Mouse (Mus musculus) telencephalon, adult 2 months (tissue): Measurements from ENCODE around the gene Tmod3.
"Not testable (repeated sequence)": the region's sequence is repeated elsewhere in the genome, so short reads cannot be mapped to it uniquely, and the experiment has no call there.

Experiments
- DNase-seq: peaks from one replicate; pipeline ENCODE4 v3.0.0-alpha.2; 2011; ENCODE audit warnings: low read depth, low spot score

The Tmod3 gene

DNA sequence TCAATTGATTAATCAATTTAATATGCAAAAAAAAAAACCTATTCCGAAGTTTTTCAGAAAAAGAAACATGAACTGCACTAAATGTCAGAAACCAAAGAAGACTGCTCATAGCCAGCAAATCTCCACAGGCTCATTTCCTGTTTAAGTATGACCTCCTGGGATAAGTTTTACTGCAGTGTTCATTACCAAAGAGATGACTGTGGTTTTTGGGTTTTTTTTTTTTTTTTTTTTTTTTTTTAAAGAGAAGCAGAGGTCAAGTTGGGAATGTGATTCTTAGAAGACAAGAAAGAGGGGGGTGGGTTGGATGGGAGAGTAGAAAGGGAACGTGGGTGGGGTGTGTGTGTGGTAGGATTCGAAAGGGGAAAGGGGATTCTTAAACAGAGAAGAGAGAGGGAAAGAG, 1.1 kb downstream of the Tmod3 start:
- no peak for DNase-seq

DNA sequence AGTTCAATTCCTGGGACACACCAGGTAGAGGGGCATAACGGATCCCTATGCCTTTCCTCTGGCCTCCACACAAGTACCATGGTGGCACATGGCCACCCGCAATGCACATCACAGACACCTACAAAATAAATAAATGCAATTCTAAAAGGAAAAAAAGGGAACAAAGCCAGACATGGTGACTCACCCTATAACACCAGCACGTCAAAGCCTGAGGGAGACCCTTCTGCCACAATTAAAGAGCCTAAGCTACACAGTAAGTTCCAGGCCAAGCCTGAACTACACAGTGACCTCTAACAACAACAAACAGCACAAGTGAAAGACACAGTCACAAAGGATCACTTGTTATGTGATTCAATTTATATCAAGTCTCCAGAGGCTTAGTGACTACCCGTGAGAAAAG, 5.7 kb downstream of the Tmod3 start:
- DNase-seq, result no peak

DNA sequence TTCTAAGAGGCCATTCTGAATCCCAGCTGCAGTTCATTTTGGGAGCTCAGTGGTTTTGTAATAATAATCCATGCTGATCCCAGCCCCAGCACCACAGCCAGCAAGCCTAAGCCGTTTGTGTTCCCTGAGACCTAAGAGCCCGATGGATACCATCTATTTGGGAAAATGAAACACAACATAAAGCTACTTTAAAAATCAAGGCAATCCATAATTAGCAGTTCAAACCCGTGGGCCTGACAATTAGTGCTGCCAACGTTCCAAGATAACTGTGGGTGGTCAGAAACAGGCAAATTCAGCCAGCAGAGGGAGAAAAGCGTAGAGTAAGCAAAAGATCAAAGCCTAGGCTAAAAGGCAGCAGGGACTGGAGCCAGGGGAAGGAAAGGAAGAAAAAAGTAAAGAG, 8.1 kb downstream of the Tmod3 start:
- no peak for DNase-seq

DNA sequence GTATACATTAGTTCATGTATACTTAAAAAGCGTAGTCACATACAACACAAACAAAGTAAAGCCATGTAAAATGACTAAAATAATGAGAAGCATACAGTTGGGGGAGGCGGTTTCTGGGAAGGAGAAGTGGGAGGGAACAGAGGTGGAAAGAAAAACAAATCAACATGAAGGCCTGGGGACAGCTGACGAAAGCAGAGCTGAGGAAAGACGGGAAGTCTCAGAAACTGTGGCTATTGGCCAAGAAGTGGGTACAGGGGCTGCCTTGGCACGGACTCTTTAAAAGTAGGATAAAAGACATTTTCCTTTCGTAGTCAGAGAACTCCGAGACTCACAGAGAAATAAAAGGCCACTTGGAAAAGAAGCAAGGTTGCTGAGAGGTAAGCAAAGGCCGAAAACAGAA, 10.4 kb downstream of the Tmod3 start:
- no peak for DNase-seq

DNA sequence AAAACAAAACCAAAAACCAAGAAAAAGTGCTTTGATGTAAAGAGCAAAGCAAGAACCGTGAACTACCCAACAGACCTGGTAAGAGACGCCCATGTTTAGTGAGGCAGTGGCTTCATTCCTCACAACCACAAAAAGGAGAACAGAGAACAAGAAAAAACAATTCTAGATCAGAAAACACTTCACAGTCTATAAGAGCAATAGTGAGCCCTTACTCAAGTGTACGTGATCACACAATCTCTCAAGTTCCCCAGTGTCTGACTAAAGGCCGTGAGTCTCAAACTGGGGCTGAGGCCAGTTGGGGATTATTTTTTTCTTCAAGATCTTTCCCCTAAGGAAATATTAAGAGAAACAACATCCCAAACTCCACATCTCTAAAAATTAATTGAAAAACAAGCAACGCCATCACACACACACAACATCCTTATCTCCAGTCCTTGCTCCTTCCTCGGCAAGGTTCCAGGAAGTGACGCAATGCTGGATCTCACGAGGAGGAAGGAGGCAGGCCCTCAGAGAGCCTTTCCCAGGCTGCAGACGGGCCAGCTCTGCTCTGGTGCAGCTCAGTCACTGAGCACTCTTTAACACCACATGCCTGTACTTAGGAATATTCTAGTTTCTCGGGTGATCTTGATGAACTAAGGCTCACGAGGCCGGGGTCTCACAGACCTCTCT, 12.4 kb downstream of the Tmod3 start:
- DNase-seq, result no peak

DNA sequence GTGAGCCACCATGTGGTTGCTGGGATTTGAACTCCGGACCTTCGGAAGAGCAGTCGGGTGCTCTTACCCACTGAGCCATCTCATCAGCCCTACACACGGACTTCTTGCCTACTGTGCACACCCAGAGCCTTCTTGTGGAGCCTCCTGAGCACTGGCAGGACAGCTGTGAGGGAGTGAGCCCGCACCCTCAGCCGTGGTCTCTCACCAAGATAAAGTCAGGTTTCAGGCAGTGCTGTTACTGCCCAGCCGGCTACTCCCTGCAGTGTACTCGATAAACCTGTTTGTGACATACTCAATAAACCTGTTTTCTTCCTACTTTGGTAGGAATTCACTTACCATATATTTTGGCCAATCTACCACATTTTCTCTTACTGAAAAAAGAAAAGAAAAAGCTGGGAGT, 13.9 kb downstream of the Tmod3 start:
- DNase-seq, result no peak

DNA sequence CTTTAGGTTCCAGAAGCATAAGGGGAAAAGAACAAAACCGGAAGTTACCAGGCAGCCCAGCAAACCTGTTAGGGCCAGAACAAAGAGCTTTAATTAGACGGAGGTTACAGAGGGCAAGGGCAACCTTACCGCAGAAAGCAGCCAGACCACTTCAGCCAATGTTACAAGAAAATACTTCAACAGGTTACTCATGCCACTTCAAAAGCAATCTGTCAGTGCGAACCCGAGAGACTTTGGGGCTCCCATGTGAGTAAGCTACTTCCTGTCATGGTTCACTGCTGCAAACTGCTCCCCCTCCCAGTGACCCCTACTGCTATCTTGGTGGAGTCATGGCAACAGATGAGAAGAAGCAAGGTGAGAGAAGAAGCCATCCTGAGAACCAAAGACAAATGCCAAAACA, 18.0 kb downstream of the Tmod3 start:
- no peak for DNase-seq

DNA sequence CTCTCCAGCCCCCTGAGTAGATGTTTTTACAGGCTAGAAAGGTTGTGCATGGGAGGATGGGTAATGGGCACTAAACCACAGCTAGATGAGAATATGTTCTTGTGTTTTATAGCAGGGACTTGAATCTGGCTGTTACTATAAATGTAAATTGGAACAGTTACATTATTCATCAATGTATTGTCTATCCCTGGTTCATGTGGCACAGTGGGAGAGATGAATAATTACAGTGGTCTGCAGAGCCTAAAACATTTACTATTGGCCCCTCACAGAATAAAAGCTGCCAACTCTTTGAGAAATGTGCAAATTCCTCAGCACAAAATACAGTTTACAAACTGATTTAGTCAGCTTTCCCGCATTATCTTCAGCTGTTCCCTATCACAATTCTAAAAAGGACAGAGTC, 23.0 kb downstream of the Tmod3 start:
- DNase-seq, result no peak

DNA sequence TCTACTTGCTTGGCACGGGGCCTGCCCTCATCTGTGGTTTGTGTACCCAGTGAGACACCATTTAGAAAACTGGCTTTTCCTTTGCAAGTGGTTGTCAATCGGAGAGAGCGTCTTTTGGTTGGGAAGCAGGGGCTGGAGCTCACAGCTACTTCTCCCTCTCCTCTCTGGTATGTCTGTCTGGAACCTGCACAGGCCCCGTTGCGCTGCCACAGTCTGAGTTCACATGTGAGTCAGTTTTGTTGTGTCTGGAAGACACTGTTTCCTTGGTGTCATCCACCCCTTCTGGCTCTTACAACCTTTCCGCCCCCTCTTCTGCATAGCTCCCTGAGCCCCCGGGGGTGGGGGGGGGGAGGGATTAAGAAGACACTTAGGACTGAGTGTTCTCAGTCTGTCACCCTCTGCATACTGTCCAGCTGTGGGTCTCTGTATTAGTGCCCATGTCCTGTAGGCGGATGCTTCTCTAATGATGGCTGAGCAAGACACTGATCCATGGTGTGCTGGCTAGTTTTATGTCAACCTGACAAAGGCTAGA, 25.0 kb downstream of the Tmod3 start:
- DNase-seq, result no peak

DNA sequence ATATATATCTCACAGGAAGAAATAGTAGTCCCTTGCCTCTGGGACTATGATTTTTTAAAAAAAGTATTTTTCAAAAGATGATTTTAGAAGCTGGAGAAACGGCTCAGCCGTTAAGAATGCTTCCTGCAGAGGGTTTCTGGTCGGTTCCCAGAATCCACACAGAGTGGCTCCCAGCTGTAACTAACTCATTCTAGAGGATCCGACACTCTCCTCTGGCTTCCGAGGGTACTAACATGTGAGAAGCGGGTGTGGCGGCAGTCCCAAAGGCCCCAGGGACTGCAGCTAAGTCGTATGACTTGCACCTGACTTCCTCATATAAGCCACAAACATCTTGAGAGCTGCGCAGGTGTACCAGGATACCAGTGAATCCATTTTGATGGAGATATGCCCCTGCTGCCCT, 26.5 kb downstream of the Tmod3 start:
- DNase-seq, result not testable (repeated sequence)

DNA sequence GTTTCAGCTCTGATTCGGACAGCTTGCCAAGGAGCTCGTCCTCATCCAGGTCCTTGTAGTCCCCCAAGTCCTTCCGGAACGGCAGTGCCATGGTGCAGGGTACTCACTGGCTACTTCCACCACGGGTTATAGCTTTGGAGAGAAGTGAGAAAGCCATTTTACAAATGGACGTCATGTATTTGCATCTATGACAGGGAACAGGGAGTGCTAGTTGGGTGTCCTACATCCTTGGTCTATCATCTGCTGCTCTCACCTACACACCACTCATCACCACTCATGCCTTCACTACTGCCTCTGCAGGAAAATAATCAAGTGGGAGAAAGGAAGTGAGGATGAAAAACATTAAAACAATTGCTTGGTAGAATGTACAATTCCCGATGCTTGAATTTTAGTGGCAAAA, 27.0 kb downstream of the Tmod3 start:
- DNase-seq, result no peak

DNA sequence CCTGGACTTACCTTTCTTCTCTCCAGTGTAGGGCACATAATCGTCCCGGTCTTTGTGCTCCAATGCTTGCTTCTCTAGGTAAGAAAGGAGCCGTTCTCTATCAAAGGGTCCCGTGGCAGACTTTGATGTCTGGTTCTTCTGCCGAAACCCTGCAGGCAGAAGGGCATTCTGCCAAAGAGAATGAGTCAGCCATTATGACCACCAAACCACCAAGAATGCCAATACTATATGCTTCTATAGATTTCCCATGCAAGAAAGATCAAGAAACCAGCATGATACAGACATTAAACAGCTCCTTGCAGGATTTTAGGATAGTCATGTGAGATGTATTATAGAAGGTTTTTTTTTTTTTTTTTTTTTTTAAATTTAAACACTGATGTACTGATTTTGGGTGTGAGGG, 30.1 kb downstream of the Tmod3 start:
- no peak for DNase-seq

DNA sequence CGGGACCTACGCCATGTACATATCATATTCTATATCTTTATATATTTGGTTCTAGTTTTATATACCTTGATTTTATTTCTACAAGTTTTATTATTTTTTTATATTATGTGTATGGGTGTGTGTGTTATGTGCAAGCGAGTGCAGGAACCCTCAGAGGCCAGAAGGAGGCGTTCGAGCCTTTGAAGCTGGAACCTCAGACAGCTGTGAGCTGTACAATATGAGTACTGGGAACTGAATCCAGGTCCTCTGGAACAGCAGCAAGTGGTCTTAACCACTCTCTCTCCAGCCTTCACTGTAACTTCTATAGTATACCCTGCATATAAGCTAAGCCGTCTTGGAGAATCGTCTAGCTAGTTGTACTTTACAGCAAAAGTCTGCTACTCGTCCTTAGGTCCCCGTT, 31.4 kb downstream of the Tmod3 start:
- no peak for DNase-seq

DNA sequence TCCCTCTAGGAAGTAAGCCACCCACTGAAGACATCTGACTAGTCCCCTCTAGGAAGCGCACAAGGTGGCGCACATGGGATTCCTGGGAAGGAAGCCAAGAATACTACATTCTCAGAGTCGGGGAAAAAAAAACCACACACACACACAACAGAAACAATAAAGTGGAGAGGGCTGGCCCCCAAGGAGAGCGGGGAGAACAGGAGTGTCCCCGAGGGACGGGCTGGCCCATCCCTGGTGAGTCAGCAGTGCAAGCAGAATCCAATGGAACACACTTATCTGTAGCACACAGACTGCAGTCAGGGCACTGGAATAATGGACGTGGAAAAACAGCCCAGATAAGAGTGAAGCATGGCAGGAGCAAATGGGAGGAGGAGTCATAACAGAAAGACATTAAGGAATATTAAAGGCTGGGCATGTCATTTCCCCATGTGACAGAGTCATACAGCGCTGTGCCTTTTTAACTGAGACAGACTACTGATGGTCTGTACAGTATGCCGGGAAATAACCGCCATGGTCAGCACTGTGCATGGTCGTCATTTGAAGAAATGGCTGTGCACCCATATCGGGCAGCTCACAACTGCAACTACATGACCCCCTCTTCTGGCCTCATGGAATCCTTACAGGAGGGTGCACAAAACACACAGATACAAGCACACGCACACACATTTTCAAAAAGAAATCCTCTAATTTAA, 31.9 kb downstream of the Tmod3 start:
- no peak for DNase-seq

DNA sequence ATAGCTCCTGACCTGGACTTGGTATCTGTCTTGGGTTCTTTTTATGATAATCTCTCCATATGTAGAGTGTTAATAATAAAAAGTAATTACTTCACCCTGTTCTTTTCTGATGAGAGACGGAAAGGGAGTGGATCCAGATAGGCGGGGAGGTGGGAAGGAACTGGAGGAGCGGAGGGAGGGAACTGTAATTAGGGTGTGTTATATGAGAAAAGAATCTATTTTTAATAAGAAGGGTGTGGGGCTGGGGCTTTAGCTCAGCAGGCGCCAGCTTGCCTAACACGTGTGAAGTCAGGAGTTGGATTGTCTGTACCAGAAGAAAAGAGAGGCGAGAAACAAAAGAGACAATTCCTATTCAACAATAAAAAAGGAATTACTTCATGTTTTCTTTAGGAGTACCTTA, 35.8 kb downstream of the Tmod3 start:
- peak; percentile 64 for DNase-seq

DNA sequence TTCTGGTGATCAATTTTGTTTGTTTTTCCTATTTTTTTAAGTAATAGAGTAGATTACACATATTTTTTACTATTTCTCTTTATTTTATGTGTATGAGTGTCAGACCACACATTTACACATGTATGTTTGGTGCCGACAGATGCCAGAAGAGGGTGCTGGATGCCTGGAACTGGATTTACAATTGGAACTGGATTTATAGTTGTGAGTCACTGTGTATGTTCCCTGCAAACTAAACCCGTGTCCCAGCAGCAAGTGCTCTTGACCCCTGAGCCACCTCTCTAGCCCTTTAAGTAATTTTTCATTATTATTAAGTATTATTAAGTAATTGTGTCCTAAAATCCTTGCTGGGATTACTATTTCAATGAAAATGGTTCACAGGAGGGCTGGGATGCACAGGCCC, 37.2 kb downstream of the Tmod3 start:
- DNase-seq, result no peak

DNA sequence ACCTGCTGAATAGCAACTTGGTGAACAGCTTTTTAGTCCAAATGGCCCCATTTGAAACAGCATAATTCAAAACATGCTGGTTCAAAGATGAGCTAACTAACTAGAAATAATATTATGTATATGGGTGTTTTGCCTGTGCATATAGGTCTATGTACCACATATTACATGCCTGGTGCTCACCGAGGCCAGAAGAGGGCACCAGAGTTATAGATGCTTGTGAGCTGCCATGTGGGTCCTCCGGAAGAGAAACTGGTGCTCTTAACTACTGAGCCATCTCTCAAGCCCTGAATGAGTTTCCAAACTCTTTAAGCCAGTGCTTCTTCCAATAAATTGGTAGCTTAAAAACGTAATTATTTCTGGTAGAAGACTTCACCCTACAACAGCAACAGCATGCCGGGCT, 37.7 kb downstream of the Tmod3 start:
- DNase-seq, result no peak

DNA sequence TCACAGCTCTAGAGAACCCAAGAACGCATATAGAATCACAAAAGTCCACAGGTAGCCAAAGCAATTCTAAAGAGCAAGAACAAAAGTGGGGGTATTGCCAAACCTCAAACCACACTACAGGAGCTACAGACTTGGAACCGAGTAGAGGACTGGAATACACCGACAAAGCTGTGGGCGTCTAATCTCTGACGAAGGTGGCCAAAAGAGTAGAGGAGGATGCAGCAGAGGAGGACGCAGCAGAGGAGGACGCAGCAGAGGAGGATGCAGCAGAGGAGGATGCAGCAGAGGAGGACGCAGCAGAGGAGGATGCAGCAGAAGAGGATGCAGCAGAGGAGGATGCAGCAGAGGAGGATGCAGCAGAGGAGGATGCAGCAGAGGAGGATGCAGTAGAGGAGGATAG, 38.5 kb downstream of the Tmod3 start:
- DNase-seq, result no peak

DNA sequence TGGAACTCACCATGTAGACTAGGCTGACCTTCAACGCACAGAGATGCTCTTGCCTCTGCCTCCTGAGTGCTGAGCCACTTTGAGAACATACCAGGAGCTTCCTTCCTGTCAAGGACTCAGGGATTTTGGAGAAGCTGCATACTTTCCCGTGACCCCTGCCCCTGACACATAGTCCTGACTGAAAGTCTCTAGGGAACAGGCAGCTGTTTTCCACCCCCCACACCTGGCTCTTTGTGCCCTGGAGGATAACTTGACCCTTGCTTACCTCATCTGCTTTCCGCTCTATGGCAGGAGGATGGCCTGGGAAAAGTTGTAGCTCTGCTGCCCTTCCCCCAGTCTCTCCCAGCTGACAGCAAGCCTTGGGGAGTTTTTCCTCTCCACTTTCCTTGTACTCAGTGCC, 41.7 kb downstream of the Tmod3 start:
- DNase-seq, result no peak

DNA sequence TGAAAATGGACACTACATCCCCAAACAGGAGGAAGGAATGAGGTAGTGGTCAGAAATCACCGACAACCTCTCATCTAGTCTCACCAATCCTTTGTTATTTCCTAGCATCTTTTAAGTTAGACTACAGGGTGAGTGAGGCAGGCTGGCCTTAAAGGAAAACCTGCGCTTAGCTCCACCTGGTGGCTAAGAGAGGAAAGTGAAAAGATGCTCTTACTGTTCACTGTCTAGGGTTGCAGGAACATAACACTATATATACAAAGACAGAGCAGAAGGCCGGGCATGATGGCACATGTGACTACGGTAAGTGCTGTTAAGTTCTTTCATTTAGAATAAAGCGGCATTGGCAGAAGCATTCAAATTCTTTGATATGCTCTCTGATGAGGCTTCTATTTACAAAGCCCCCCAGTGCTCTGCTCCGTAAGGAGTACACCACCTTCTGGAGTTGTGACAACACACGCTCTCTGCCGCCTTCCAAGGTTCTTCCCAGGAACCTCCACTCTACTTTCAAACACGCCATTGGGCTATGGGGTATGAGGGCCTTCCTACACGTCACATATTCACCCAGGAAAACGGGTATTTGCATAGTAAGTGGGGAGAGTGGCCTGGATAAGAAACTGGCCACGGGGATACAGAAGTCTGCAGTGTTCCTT, 43.9 kb downstream of the Tmod3 start:
- DNase-seq, result peak; percentile 55

DNA sequence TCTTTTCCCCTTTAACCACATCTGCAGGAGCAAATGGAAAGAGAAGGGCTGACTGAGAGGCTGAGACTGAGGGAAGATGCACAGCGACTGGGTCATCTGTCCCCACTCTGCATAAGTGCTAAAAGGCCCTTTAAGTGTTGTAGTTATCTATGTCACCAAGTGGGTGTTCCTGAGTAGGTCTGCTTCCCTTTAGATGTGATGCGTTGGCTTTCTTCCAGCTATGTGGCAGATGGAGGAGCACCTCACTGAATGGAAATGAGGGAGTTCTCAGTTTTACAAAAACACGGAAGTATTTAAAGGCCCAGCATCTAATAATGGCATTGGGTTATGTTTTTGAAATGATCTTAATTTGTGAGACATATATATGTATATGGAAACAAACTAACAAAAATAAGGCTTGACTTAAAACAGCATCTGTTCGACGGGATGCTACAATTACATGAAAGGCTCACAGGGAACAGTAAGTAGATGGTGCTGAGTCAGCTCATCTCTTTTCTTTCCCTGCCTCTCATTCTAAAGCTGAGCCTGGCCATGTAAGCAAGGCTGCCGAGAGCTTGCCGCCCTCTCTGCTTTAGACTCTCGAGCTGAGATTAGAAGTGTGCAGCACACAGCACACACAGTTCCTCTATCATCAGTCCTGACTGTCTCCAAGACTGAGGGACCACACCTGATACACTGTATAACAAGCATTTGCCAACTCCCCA, 48.1 kb downstream of the Tmod3 start:
- peak; percentile 58 for DNase-seq

DNA sequence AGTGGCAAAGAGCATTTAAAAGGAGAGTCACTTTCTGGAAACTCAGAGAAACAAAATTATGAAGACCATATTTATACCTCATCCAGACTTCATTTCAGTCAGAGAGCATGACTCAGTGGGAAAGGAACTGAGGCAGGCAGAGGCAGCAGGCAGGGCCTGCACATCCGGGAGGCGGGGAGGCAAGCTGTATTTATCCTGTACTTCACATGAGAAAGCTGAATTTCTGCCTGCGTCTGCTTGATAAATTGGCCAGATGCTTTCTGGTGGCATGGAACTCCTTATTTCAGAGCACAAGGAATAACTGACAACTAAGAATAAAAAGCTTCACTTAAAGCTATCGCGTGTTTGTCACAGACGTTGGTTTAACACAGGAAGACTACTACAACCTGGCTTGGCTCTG, 55.1 kb downstream of the Tmod3 start:
- peak; percentile 51 for DNase-seq
